Comparison of ENCODE assay signal across 10 mouse cellular contexts in genomic region chr5:125390906-125391477, GRCm38 (mm10). TPM values are rescaled to one million over a fixed set of nuclear protein-coding genes. Genes with fewer than 3 reads are reported as not detected.
A peak's percentile ranks its signal among the peaks of the same experiment; 100 is the strongest.
DNase-seq lines count a peak whose midpoint lies in the region; ATAC-seq and TF ChIP-seq lines count a peak whose summit lies in the region.
"Had no signal": no experiment of that assay in that cellular context is flagged by ENCODE, and none has a peak within 500 bp of the region (broad histone marks: within the 10 kb centered on the region; RNA-seq: fewer than 3 reads in every experiment).

No protein-coding gene starts in this region.

- peaks cover 36% of the 10 kb centered on the region for H3K4me1 ChIP-seq in hindbrain, embryonic 14.5 days (replicated peaks; ENCODE audit: control insufficient read depth, insufficient read depth, low read length)
- H3K4me1 ChIP-seq in hindbrain, embryonic 12.5 days: peaks cover 35% of the 10 kb centered on the region
- peaks cover 25% of the 10 kb centered on the region for H3K4me1 ChIP-seq in thymus, adult 2 months (replicated peaks; ENCODE audit: control insufficient read depth, insufficient read depth, low read length)
- H3K4me1 ChIP-seq in limb, embryonic 13.5 days: peaks cover 35% of the 10 kb centered on the region
- peaks cover 8% of the 10 kb centered on the region; the same call in 1 of the 2 replicates for H3K4me1 ChIP-seq in stomach, postnatal 0 days (replicated peaks; ENCODE audit: control insufficient read depth, insufficient read depth)

- H3K27me3 ChIP-seq in hindbrain, embryonic 14.5 days (ENCODE audit: control insufficient read depth, insufficient read depth, low read length): no peaks in the 10 kb centered on the region
- H3K27me3 ChIP-seq in hindbrain, embryonic 12.5 days: no peaks in the 10 kb centered on the region
- H3K27me3 ChIP-seq in thymus, adult 2 months (ENCODE audit: control insufficient read depth, insufficient read depth, low read length): no peaks in the 10 kb centered on the region
- H3K27me3 ChIP-seq in limb, embryonic 13.5 days: no peaks in the 10 kb centered on the region
- no peaks in the 10 kb centered on the region for H3K27me3 ChIP-seq in stomach, postnatal 0 days (ENCODE audit: control insufficient read depth, insufficient read depth, low read length)
- H3K27me3 ChIP-seq: Patski had no signal

- 95% methylated on average over 3 of the region's 3 CpGs for WGBS in hindbrain, embryonic 14.5 days
- 95% methylated on average over 3 of the region's 3 CpGs for WGBS in hindbrain, embryonic 12.5 days
- WGBS in thymus, adult 2 months: 78% methylated on average over 3 of the region's 3 CpGs
- 97% methylated on average over 3 of the region's 3 CpGs for WGBS in limb, embryonic 13.5 days
- 70% methylated on average over 3 of the region's 3 CpGs for WGBS in stomach, postnatal 0 days

- H3K36me3 ChIP-seq in hindbrain, embryonic 14.5 days (replicated peaks; ENCODE audit: control insufficient read depth, insufficient read depth): peaks cover under 1% of the 10 kb centered on the region
- H3K36me3 ChIP-seq in hindbrain, embryonic 12.5 days: peaks cover under 1% of the 10 kb centered on the region
- peaks cover 1% of the 10 kb centered on the region for H3K36me3 ChIP-seq in thymus, adult 2 months (ENCODE audit: control insufficient read depth, insufficient read depth, low read length)
- peaks cover 4% of the 10 kb centered on the region for H3K36me3 ChIP-seq in limb, embryonic 13.5 days
- peaks cover under 1% of the 10 kb centered on the region for H3K36me3 ChIP-seq in stomach, postnatal 0 days (ENCODE audit: control insufficient read depth, insufficient read depth, low read length)

- H3K27ac ChIP-seq in hindbrain, embryonic 14.5 days: peak overlapping the region; percentile 100; the same call in 1 of the 2 replicates
- H3K27ac ChIP-seq in hindbrain, embryonic 12.5 days: no peak overlapping the region
- peak overlapping the region; percentile 66 for H3K27ac ChIP-seq in thymus, adult 2 months (ENCODE audit: control insufficient read depth, insufficient read depth, low read length)
- peak overlapping the region; percentile 22; the same call in 1 of the 2 replicates for H3K27ac ChIP-seq in limb, embryonic 13.5 days
- H3K27ac ChIP-seq in stomach, postnatal 0 days (replicated peaks): peak overlapping the region; percentile 96

- ATAC-seq in hindbrain, embryonic 14.5 days (ENCODE audit: low FRiP score): no peak
- ATAC-seq in hindbrain, embryonic 12.5 days (ENCODE audit: low FRiP score): no peak
- no peak for ATAC-seq in limb, embryonic 13.5 days (ENCODE audit: low FRiP score, low read depth)
- no peak for ATAC-seq in stomach, postnatal 0 days (ENCODE audit: low FRiP score, low TSS enrichment)
- ATAC-seq: Patski had no signal

- TF ChIP-seq EP300 in stomach, postnatal 0 days (optimal IDR thresholded peaks at IDR 0.05): no peak

- H3K4me2 ChIP-seq in hindbrain, embryonic 14.5 days (replicated peaks): no peak overlapping the region
- H3K4me2 ChIP-seq in hindbrain, embryonic 12.5 days (replicated peaks): no peak overlapping the region
- H3K4me2 ChIP-seq in limb, embryonic 13.5 days (replicated peaks): no peak overlapping the region
- peak overlapping the region; percentile 20; the same call in 1 of the 2 replicates for H3K4me2 ChIP-seq in stomach, postnatal 0 days (replicated peaks; ENCODE audit: low read depth)

- no peak overlapping the region for H3K4me3 ChIP-seq in hindbrain, embryonic 14.5 days (replicated peaks; ENCODE audit: low read length)
- H3K4me3 ChIP-seq in hindbrain, embryonic 12.5 days: no peak overlapping the region
- no peak overlapping the region for H3K4me3 ChIP-seq in thymus, adult 2 months (ENCODE audit: control insufficient read depth, insufficient read depth, low read length)
- no peak overlapping the region for H3K4me3 ChIP-seq in limb, embryonic 13.5 days
- no peak overlapping the region for H3K4me3 ChIP-seq in stomach, postnatal 0 days (ENCODE audit: low read depth, low read length)

- no peak overlapping the region for H3K9ac ChIP-seq in hindbrain, embryonic 14.5 days
- H3K9ac ChIP-seq in hindbrain, embryonic 12.5 days: no peak overlapping the region
- H3K9ac ChIP-seq in limb, embryonic 13.5 days: no peak overlapping the region
- H3K9ac ChIP-seq in stomach, postnatal 0 days (ENCODE audit: low read length): no peak overlapping the region

- no peak for DNase-seq in hindbrain, embryonic 14.5 days (ENCODE audit: low spot score)
- no peak for DNase-seq in thymus, adult 2 months
- no peak for DNase-seq in thymus, postnatal 4 days
- DNase-seq in stomach, postnatal 0 days (ENCODE audit: low spot score): no peak
- no peak for DNase-seq in embryo, embryonic 9.5 days (ENCODE audit: extremely low spot score)
- no peak for DNase-seq in cerebellum, postnatal 4 days (ENCODE audit: low spot score in 2 of 2)
- DNase-seq: thymus, adult 18-20 months had no signal

- H3K9me3 ChIP-seq in hindbrain, embryonic 14.5 days (ENCODE audit: control insufficient read depth, low read length): no peaks in the 10 kb centered on the region
- H3K9me3 ChIP-seq in hindbrain, embryonic 12.5 days (replicated peaks): no peaks in the 10 kb centered on the region
- H3K9me3 ChIP-seq in limb, embryonic 13.5 days: no peaks in the 10 kb centered on the region
- H3K9me3 ChIP-seq in stomach, postnatal 0 days (ENCODE audit: control insufficient read depth, low read length): no peaks in the 10 kb centered on the region

- TF ChIP-seq CTCF in thymus, adult 2 months (IDR thresholded peaks at IDR 0.05; ENCODE audit: borderline replicate concordance, control insufficient read depth, extremely low read depth, insufficient read depth, low read length, poor library complexity): no peak
- TF ChIP-seq CTCF in stomach, postnatal 0 days (IDR thresholded peaks at IDR 0.05; ENCODE audit: low read depth): no peak

- TF ChIP-seq POLR2A in thymus, adult 2 months (IDR thresholded peaks at IDR 0.05; ENCODE audit: control insufficient read depth, extremely low read depth, insufficient read depth, low read length, poor library complexity): no peak

RNA-seq across cellular contexts. Expression of gene Ubc, which starts 1.0 kb away (rescaled TPM):
- polyA plus RNA-seq in hindbrain, embryonic 14.5 days (2014; fragmentation: Nextera tagmentation; extraction: Ambion mirVana): 1,333 and 1,355 TPM in 2 replicates
- polyA plus RNA-seq in hindbrain, embryonic 12.5 days (2016; fragmentation: Nextera tagmentation; extraction: Ambion mirVana): 1,117 and 1,167 TPM in 2 replicates
- 585 and 598 TPM in 2 replicates for polyA plus RNA-seq in thymus, adult 2 months (2012; rRNA removed)
- 1,179 and 1,190 TPM in 2 replicates for polyA plus RNA-seq in limb, embryonic 13.5 days (2015; fragmentation: Nextera tagmentation; extraction: Ambion mirVana)
- polyA plus RNA-seq in stomach, postnatal 0 days (2015; fragmentation: Nextera tagmentation; extraction: Ambion mirVana): 537 and 549 TPM in 2 replicates

RNA-seq across cellular contexts. Expression of gene Gm10382, which starts 1.9 kb away (rescaled TPM):
- 0.63 TPM in 1 of 2 replicates, not detected in the other for polyA plus RNA-seq in hindbrain, embryonic 14.5 days (2014; fragmentation: Nextera tagmentation; extraction: Ambion mirVana)
- polyA plus RNA-seq in hindbrain, embryonic 12.5 days (2016; fragmentation: Nextera tagmentation; extraction: Ambion mirVana): 0.58 and 0.82 TPM in 2 replicates
- polyA plus RNA-seq in thymus, adult 2 months (2012; rRNA removed): 0.18 TPM in 1 of 2 replicates, not detected in the other
- 0.34 and 0.41 TPM in 2 replicates for polyA plus RNA-seq in limb, embryonic 13.5 days (2015; fragmentation: Nextera tagmentation; extraction: Ambion mirVana)
- 0.51 and 0.56 TPM in 2 replicates for polyA plus RNA-seq in stomach, postnatal 0 days (2015; fragmentation: Nextera tagmentation; extraction: Ambion mirVana)

RNA-seq across cellular contexts. Expression of gene Dhx37, which starts 42.9 kb away (rescaled TPM):
- 6.8 and 10.2 TPM in 2 replicates for polyA plus RNA-seq in hindbrain, embryonic 14.5 days (2014; fragmentation: Nextera tagmentation; extraction: Ambion mirVana)
- 16.7 and 18.0 TPM in 2 replicates for polyA plus RNA-seq in hindbrain, embryonic 12.5 days (2016; fragmentation: Nextera tagmentation; extraction: Ambion mirVana)
- polyA plus RNA-seq in thymus, adult 2 months (2012; rRNA removed): 31.7 and 32.4 TPM in 2 replicates
- 12.1 and 12.9 TPM in 2 replicates for polyA plus RNA-seq in limb, embryonic 13.5 days (2015; fragmentation: Nextera tagmentation; extraction: Ambion mirVana)
- 3.3 and 4.5 TPM in 2 replicates for polyA plus RNA-seq in stomach, postnatal 0 days (2015; fragmentation: Nextera tagmentation; extraction: Ambion mirVana)

RNA-seq across cellular contexts. Expression of gene Scarb1, which starts 50.1 kb away (rescaled TPM):
- 36.5 and 39.9 TPM in 2 replicates for polyA plus RNA-seq in hindbrain, embryonic 14.5 days (2014; fragmentation: Nextera tagmentation; extraction: Ambion mirVana)
- polyA plus RNA-seq in hindbrain, embryonic 12.5 days (2016; fragmentation: Nextera tagmentation; extraction: Ambion mirVana): 28.6 and 29.7 TPM in 2 replicates
- polyA plus RNA-seq in thymus, adult 2 months (2012; rRNA removed): 75.3 and 80.7 TPM in 2 replicates
- polyA plus RNA-seq in limb, embryonic 13.5 days (2015; fragmentation: Nextera tagmentation; extraction: Ambion mirVana): 44.3 and 44.4 TPM in 2 replicates
- polyA plus RNA-seq in stomach, postnatal 0 days (2015; fragmentation: Nextera tagmentation; extraction: Ambion mirVana): 30.1 and 31.8 TPM in 2 replicates

RNA-seq across cellular contexts. Expression of gene Bri3bp, which starts 50.4 kb away (rescaled TPM):
- polyA plus RNA-seq in hindbrain, embryonic 14.5 days (2014; fragmentation: Nextera tagmentation; extraction: Ambion mirVana): 34.3 and 36.7 TPM in 2 replicates
- 38.1 and 39.9 TPM in 2 replicates for polyA plus RNA-seq in hindbrain, embryonic 12.5 days (2016; fragmentation: Nextera tagmentation; extraction: Ambion mirVana)
- polyA plus RNA-seq in thymus, adult 2 months (2012; rRNA removed): 22.7 and 26.4 TPM in 2 replicates
- 37.3 and 38.1 TPM in 2 replicates for polyA plus RNA-seq in limb, embryonic 13.5 days (2015; fragmentation: Nextera tagmentation; extraction: Ambion mirVana)
- polyA plus RNA-seq in stomach, postnatal 0 days (2015; fragmentation: Nextera tagmentation; extraction: Ambion mirVana): 25.3 and 27.9 TPM in 2 replicates
